Mouse (Mus musculus) inflammation-experienced regulatory T-cells (primary cell): ENCODE results near the gene Nmi. TPM values are rescaled to one million over a fixed set of nuclear protein-coding genes. Genes with fewer than 3 reads are reported as not detected.

Source experiments
- polyA plus RNA-seq, 2 experiments: library from polyadenylated mRNA; unstranded; fragments of 100-300 nt; shearing (Covaris generic); gene quantifications; one replicate each; pipeline ENCODE4 v1.2.1; 2017

The Nmi gene
- polyA plus RNA-seq: 100 to 1,000 TPM; 179 to 190 TPM

GRCm38 (mm10) chr2:51973410-51973968 lies at the start of gene Nmi:
Gene Nmi, minus strand, starts transcription at chr2:51973494.

GRCm38 (mm10) chr2:51934574-51935334 lies 38.5 kb downstream of the Nmi start, which contains the start of gene Rbm43:
Gene Rbm43, minus strand, starts transcription at chr2:51935163.

Other genes starting within 250 kb of the Nmi start
- 10 to 100 TPM; 51.5 to 52.8 TPM for gene Rbm43, start 38.3 kb downstream of the Nmi start, polyA plus RNA-seq
- under 1 TPM; 0.24 to 0.27 TPM for gene Tnfaip6, start 64.5 kb upstream of the Nmi start, polyA plus RNA-seq
- gene Rif1, start 99.3 kb upstream of the Nmi start, polyA plus RNA-seq: 100 to 1,000 TPM in 1 of 2 experiments, 10 to 100 TPM in 1; 85.5 to 100 TPM